Mouse (Mus musculus) intestine, embryonic 14.5 days (tissue): ENCODE data around the gene Dhx37. TPM values are rescaled to one million over a fixed set of nuclear protein-coding genes. Genes with fewer than 3 reads are reported as not detected.

Experiments
- ATAC-seq: fragments of 200-750 bp; cut with Nextera tagmentation; replicated peaks from 2 replicates; pipeline ENCODE4 v1.8.0; 2017; ENCODE audit warnings: low read depth, moderate number of reproducible peaks, moderate TSS enrichment, moderate library complexity; ENCODE audit not compliant: low FRiP score, low TSS enrichment
- DNase-seq: peaks from one replicate; pipeline ENCODE4 v3.0.0-alpha.2; 2018; ENCODE audit warnings: low spot score
- H3K27ac ChIP-seq: fragments of 300-500 bp; sonication (generic); 2 replicates; pipeline ENCODE4 v1.5.1; 2014; ENCODE audit warnings: low read depth, mild to moderate bottlenecking, control low read depth
- H3K27me3 ChIP-seq: fragments of 300-500 bp; sonication (generic); replicated peaks from 2 replicates; pipeline ENCODE4 v1.6.1; 2014; ENCODE audit warnings: low read length, control low read depth; ENCODE audit not compliant: control insufficient read depth, insufficient read depth
- H3K36me3 ChIP-seq: fragments of 300-500 bp; sonication (generic); 2 replicates; pipeline ENCODE4 v1.6.1; 2014; ENCODE audit warnings: low read length, control low read depth; ENCODE audit not compliant: control insufficient read depth, insufficient read depth
- H3K4me1 ChIP-seq: fragments of 300-500 bp; sonication (generic); replicated peaks from 2 replicates; pipeline ENCODE4 v1.6.1; 2014; ENCODE audit warnings: low read length, control low read depth, mixed read lengths; ENCODE audit not compliant: control insufficient read depth, insufficient read depth
- H3K4me2 ChIP-seq: fragments of 300-500 bp; sonication (generic); 2 replicates; pipeline ENCODE4 v1.6.1; 2014; ENCODE audit warnings: low read length
- H3K4me3 ChIP-seq: fragments of 300-500 bp; sonication (generic); 2 replicates; pipeline ENCODE4 v1.5.1; 2014; ENCODE audit warnings: low read depth, low read length, control low read depth, mixed read lengths
- H3K9ac ChIP-seq: fragments of 300-500 bp; sonication (generic); 2 replicates; pipeline ENCODE4 v1.6.1; 2014; ENCODE audit warnings: mild to moderate bottlenecking, low read length
- H3K9me3 ChIP-seq: fragments of 300-500 bp; sonication (generic); 2 replicates; pipeline ENCODE4 v1.6.1; 2016; ENCODE audit warnings: low read length, control low read depth; ENCODE audit not compliant: control insufficient read depth
- WGBS: fragments of 180-500 bp; shearing (Covaris S2); extraction: QIAGEN DNeasy Blood & Tissue Kit; methylation state at CpG from one replicate; pipeline ENCODE4 v1.1.7; 2014; 5-methylcytosine and 5-hydroxymethylcytosine counted together
- polyA plus RNA-seq: library from polyadenylated mRNA; unstranded; fragments of >200 nt; fragmentation: Nextera tagmentation; extraction: Ambion mirVana; gene quantifications from 2 replicates; pipeline ENCODE4 v1.2.1, GENCODE M21; 2014

Dhx37 gene
- polyA plus RNA-seq, 1 experiment from 2014 or later, result 9.6 TPM

DNA sequence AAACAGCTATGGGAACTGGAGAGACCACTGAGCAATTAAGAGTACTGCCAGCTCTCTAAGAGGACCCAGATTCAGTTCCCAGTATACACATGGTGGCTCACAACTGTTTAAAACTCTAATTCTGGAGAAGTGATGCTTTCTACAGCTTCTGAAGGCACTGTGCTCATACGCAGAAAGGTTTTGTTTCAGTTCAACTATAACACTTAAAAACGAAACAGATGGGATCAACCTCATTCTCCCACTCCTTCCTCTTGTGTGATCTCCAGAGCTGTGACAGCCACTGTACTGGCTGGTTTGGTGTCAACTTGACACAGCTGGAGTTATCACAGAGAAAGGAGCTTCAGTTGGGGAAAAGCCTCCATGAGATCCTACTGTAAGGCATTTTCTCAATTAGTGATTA, 58.0 kb downstream of the Dhx37 start:
- Histone ChIP-seq H3K9ac (no peak overlapping the region), H3K27me3 (no peaks in the 10 kb centered on the region), H3K9me3 (no peaks in the 10 kb centered on the region), H3K36me3 (no peaks in the 10 kb centered on the region), H3K27ac (no peak overlapping the region), H3K4me1 (no peaks in the 10 kb centered on the region), H3K4me2 (no peak overlapping the region), H3K4me3 (no peak overlapping the region)
- ATAC-seq, result no peak
- no peak for DNase-seq
- 85% methylated on average over 2 of the region's 2 CpGs for WGBS

DNA sequence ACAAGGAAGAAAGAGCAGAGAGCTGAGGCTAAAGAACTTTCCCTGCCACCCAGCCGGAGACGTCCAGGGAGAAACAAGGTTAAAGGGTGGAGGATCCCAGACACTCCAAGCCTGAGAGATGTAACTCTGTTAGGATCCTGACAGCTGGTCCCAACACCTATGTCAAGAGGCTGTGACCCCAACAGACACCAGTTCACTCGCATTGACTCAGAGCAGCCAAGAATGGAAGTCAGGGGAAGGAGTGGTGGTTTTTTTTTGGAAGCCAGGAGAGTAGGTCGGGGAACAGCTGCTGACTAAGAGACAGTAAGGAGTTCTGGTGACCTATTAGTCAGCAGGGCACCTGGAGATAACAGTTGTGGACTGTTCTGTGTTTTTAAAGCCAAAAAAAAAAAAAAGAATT, 61.9 kb downstream of the Dhx37 start:
- DNase-seq (no peak), ATAC-seq (no peak)
- H3K4me3 ChIP-seq, result no peak overlapping the region
- no peak overlapping the region for H3K4me2 ChIP-seq
- no peaks in the 10 kb centered on the region for H3K9me3 ChIP-seq
- no peaks in the 10 kb centered on the region for H3K4me1 ChIP-seq
- H3K27ac ChIP-seq, result no peak overlapping the region
- H3K27me3 ChIP-seq, result no peaks in the 10 kb centered on the region
- no peak overlapping the region for H3K9ac ChIP-seq
- WGBS, result 73% methylated on average over 4 of the region's 4 CpGs
- H3K36me3 ChIP-seq, result no peaks in the 10 kb centered on the region

DNA sequence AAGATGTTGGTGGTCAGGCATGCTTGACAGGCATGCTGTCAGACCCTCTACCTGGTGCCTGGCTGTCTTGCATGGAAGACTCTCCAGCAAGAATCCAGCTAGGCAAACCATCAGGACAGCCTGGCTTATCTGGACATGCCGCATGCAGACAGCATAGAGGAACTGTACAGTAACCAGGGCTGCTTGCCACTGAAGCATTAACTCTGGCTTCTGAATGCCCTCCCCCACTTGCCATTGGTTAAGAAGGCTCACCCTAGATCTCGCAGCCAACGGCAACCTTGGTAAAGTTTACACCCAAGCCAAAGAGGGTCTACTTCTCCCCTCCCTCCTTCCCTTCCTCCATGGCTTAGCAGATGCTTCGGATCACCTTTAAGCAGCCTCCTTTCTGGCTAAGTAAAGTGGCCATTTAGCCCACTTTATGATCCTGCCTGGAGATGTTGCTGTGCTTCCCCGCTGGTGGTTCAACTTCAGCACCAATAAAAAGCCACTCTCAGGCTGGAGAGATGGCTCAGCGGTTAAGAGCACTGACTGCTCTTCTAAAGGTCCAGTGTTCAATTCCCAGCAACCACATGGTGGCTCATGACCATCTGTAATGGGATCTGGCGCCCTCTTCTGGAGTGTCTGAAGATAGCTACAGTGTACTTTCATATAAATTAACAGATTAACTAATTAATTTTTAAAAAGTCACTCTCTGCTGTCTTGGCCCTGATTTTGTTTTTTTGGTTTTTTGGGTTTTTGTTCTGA, 62.8 kb downstream of the Dhx37 start:
- no peak for DNase-seq
- Histone ChIP-seq H3K4me3 (no peak overlapping the region), H3K27ac (no peak overlapping the region), H3K36me3 (no peaks in the 10 kb centered on the region), H3K4me2 (no peak overlapping the region), H3K27me3 (no peaks in the 10 kb centered on the region), H3K9me3 (no peaks in the 10 kb centered on the region), H3K4me1 (no peaks in the 10 kb centered on the region), H3K9ac (no peak overlapping the region)
- 74% methylated on average over 7 of the region's 7 CpGs for WGBS
- ATAC-seq, result no peak

DNA sequence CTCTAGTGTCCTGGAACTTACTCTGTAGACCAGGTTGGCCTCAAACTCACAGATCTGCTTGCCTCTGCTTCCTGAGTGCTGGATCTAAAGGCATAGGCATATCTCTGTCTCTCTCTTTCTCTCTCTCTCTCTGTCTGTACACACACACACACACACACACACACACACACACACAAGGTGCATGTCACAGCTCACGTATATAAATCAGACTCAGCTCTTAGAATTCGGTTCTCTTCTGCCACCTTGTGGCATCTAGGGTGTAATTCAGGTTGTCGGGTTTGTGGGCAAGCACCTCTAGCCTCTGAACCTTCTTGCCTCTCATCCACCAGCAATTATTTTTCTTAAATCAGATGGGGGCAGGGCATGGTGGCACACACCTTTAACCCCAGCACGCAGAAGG, 65.4 kb downstream of the Dhx37 start:
- DNase-seq (peak; percentile 61), ATAC-seq (peak; percentile 59)

DNA sequence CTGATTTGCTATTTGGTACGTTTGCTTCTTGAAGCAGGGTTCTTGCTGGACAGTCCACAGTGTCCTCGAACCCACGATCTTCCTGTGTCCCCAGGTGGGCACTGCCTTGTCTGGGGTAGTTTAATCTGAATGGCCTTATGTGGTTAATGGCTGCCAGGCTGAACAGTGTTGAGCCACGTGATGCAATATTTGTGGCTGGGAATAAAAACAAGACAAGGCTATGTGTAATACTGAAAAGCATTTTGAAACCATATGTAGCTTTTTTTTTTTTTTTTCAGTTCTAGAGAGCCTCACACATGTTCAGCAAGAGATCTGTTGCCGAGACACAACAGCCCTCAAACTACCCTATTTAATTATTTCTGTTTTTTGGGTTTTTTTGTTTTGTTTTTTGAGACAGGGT, 65.8 kb downstream of the Dhx37 start:
- no peak for ATAC-seq
- Histone ChIP-seq H3K4me1 (no peaks in the 10 kb centered on the region), H3K27me3 (no peaks in the 10 kb centered on the region), H3K27ac (no peak overlapping the region), H3K9me3 (no peaks in the 10 kb centered on the region), H3K9ac (no peak overlapping the region), H3K4me3 (no peak overlapping the region), H3K36me3 (no peaks in the 10 kb centered on the region), H3K4me2 (no peak overlapping the region)
- no peak for DNase-seq
- WGBS, result 77% methylated on average over 5 of the region's 5 CpGs

More for the DNA sequence above, 65.4 kb downstream of the Dhx37 start:
- 5% methylated on average over 4 of the region's 4 CpGs for WGBS
- Histone ChIP-seq H3K9me3 (no peaks in the 10 kb centered on the region), H3K27ac (no peak overlapping the region), H3K4me1 (no peaks in the 10 kb centered on the region), H3K9ac (no peak overlapping the region), H3K36me3 (no peaks in the 10 kb centered on the region), H3K4me2 (no peak overlapping the region), H3K4me3 (no peak overlapping the region), H3K27me3 (no peaks in the 10 kb centered on the region)

DNA sequence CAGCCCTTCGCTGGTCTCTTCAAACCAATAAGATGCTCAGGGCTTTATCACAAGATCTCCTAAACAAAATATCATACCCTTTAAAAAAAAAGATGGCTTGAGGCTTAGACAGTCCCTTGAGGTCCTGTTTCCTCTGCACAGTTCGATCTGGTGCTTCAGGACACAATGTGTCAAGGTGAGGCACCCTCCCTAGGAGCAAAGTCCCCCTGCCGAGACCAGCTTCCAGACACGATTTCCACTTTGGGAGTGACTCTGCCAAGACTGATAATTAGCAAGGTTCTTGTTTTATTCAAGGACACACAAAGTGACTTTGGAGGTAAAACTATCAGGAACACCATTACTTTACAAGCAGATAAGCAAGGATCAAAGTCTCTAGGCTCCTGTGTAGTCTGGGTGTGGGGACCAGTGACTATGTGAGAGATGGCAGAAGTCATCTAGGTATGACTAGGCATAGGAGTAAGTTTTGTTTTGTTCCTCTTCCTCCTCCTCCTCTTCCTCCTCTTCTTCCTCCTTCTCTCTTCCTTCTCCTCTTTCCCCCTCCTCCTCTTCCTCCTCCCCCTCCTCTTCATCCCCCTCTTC, 69.0 kb downstream of the Dhx37 start:
- Histone ChIP-seq H3K4me1 (no peaks in the 10 kb centered on the region), H3K4me3 (no peak overlapping the region), H3K4me2 (no peak overlapping the region), H3K36me3 (no peaks in the 10 kb centered on the region), H3K27ac (no peak overlapping the region), H3K9me3 (no peaks in the 10 kb centered on the region), H3K27me3 (no peaks in the 10 kb centered on the region), H3K9ac (no peak overlapping the region)
- DNase-seq, result no peak
- peak; percentile 48; the same call in 1 of the 2 replicates for ATAC-seq
- WGBS, result 65% methylated on average over 4 of the region's 4 CpGs

DNA sequence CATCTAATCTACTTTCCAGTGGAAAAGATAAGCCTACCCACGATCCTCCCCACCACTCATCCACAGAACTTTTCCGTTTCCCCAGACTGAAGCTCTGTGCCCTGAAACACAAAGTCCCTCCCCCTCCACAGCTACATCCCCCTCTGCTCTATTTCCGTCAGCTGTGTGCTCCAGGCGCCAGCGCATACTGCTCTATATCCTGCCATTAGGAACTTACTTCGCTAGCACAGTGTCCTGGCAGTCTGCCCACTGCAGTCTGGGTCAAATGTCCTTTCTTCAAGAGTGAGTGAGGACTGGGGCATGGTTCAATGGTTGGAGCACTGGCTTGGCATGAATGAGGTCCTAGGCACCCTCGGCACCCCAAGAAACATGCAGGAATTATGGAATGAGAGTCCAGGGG, 70.0 kb downstream of the Dhx37 start:
- 64% methylated on average over 7 of the region's 7 CpGs for WGBS
- H3K27ac ChIP-seq, result no peak overlapping the region
- H3K4me3 ChIP-seq, result no peak overlapping the region
- no peak for DNase-seq
- no peaks in the 10 kb centered on the region for H3K4me1 ChIP-seq
- no peak overlapping the region for H3K9ac ChIP-seq
- no peaks in the 10 kb centered on the region for H3K9me3 ChIP-seq
- ATAC-seq, result no peak
- no peaks in the 10 kb centered on the region for H3K36me3 ChIP-seq
- no peak overlapping the region for H3K4me2 ChIP-seq
- H3K27me3 ChIP-seq, result no peaks in the 10 kb centered on the region
